Mouse (Mus musculus): ENCODE results near the gene Clec3b. TPM values are rescaled to one million over a fixed set of nuclear protein-coding genes. Genes with fewer than 3 reads are reported as not detected.

The Clec3b gene
- polyA plus RNA-seq, 1 experiment from 2014 or later = not detected

- Histone ChIP-seq H3K4me3 (ENCODE audit: low read depth, low read length) (no peak overlapping the region), H3K4me2 (ENCODE audit: low read depth, low read length, severe bottlenecking) (no peak overlapping the region), H3K27me3 (ENCODE audit: control insufficient read depth, insufficient read depth, low read length) (no peaks in the 10 kb centered on the region), H3K36me3 (ENCODE audit: control insufficient read depth, insufficient read depth, low read length) (no peaks in the 10 kb centered on the region), H3K9ac (ENCODE audit: low read length) (no peak overlapping the region), H3K4me1 (replicated peaks; ENCODE audit: control insufficient read depth, insufficient read depth, low read length) (no peaks in the 10 kb centered on the region), H3K27ac (ENCODE audit: low read depth, low read length) (no peak overlapping the region), H3K9me3 (ENCODE audit: control insufficient read depth, low read length) (no peaks in the 10 kb centered on the region)
- no peak for DNase-seq (ENCODE audit: low spot score)
- WGBS = 80% methylated on average over 8 of the region's 8 CpGs
- ATAC-seq (replicated peaks; ENCODE audit: low FRiP score) = no peak
Measured at GRCm38 (mm10) chr9:123183226-123183625, 32.5 kb downstream of the Clec3b start.

- H3K4me1 ChIP-seq (replicated peaks; ENCODE audit: control insufficient read depth, insufficient read depth, low read length) = no peaks in the 10 kb centered on the region
- H3K27ac ChIP-seq (ENCODE audit: low read depth, low read length) = no peak overlapping the region
- H3K4me2 ChIP-seq (ENCODE audit: low read depth, low read length, severe bottlenecking) = no peak overlapping the region
- no peak overlapping the region for H3K9ac ChIP-seq (ENCODE audit: low read length)
- 69% methylated on average over 2 of the region's 2 CpGs for WGBS
- H3K27me3 ChIP-seq (ENCODE audit: control insufficient read depth, insufficient read depth, low read length) = no peaks in the 10 kb centered on the region
- no peaks in the 10 kb centered on the region for H3K36me3 ChIP-seq (ENCODE audit: control insufficient read depth, insufficient read depth, low read length)
- H3K4me3 ChIP-seq (ENCODE audit: low read depth, low read length) = no peak overlapping the region
- DNase-seq (ENCODE audit: low spot score) (no peak), ATAC-seq (replicated peaks; ENCODE audit: low FRiP score) (no peak)
- no peaks in the 10 kb centered on the region for H3K9me3 ChIP-seq (ENCODE audit: control insufficient read depth, low read length)
Measured at GRCm38 (mm10) chr9:123185546-123185945, 34.8 kb downstream of the Clec3b start.

- no peak for DNase-seq (ENCODE audit: low spot score)
- 84% methylated on average over 5 of the region's 5 CpGs for WGBS
- H3K27ac ChIP-seq (ENCODE audit: low read depth, low read length) = no peak overlapping the region
- no peak overlapping the region for H3K4me2 ChIP-seq (ENCODE audit: low read depth, low read length, severe bottlenecking)
- H3K27me3 ChIP-seq (ENCODE audit: control insufficient read depth, insufficient read depth, low read length) = no peaks in the 10 kb centered on the region
- no peak overlapping the region for H3K9ac ChIP-seq (ENCODE audit: low read length)
- ATAC-seq (replicated peaks; ENCODE audit: low FRiP score) = no peak
- no peaks in the 10 kb centered on the region for H3K9me3 ChIP-seq (ENCODE audit: control insufficient read depth, low read length)
- no peaks in the 10 kb centered on the region for H3K4me1 ChIP-seq (replicated peaks; ENCODE audit: control insufficient read depth, insufficient read depth, low read length)
- H3K4me3 ChIP-seq (ENCODE audit: low read depth, low read length) = no peak overlapping the region
- H3K36me3 ChIP-seq (ENCODE audit: control insufficient read depth, insufficient read depth, low read length) = no peaks in the 10 kb centered on the region
Measured at GRCm38 (mm10) chr9:123186151-123186550, 35.4 kb downstream of the Clec3b start.

- ATAC-seq (replicated peaks; ENCODE audit: low FRiP score) (no peak), DNase-seq (ENCODE audit: low spot score) (no peak)
- WGBS = 97% methylated on average over 5 of the region's 5 CpGs
- Histone ChIP-seq H3K27ac (ENCODE audit: low read depth, low read length) (no peak overlapping the region), H3K4me2 (ENCODE audit: low read depth, low read length, severe bottlenecking) (no peak overlapping the region), H3K4me1 (replicated peaks; ENCODE audit: control insufficient read depth, insufficient read depth, low read length) (no peaks in the 10 kb centered on the region), H3K4me3 (ENCODE audit: low read depth, low read length) (no peak overlapping the region), H3K9me3 (ENCODE audit: control insufficient read depth, low read length) (no peaks in the 10 kb centered on the region), H3K36me3 (ENCODE audit: control insufficient read depth, insufficient read depth, low read length) (no peaks in the 10 kb centered on the region), H3K9ac (ENCODE audit: low read length) (no peak overlapping the region), H3K27me3 (ENCODE audit: control insufficient read depth, insufficient read depth, low read length) (no peaks in the 10 kb centered on the region)
Measured at GRCm38 (mm10) chr9:123187589-123187988, 36.8 kb downstream of the Clec3b start.

GRCm38 (mm10) chr9:123188271-123188670 lies 37.5 kb downstream of the Clec3b start:
- H3K4me2 ChIP-seq (ENCODE audit: low read depth, low read length, severe bottlenecking) = no peak overlapping the region
- H3K4me1 ChIP-seq (replicated peaks; ENCODE audit: control insufficient read depth, insufficient read depth, low read length) = no peaks in the 10 kb centered on the region
- no peaks in the 10 kb centered on the region for H3K9me3 ChIP-seq (ENCODE audit: control insufficient read depth, low read length)
- no peaks in the 10 kb centered on the region for H3K27me3 ChIP-seq (ENCODE audit: control insufficient read depth, insufficient read depth, low read length)
- no peak overlapping the region for H3K9ac ChIP-seq (ENCODE audit: low read length)
- no peak overlapping the region for H3K27ac ChIP-seq (ENCODE audit: low read depth, low read length)
- H3K4me3 ChIP-seq (ENCODE audit: low read depth, low read length) = no peak overlapping the region
- H3K36me3 ChIP-seq (ENCODE audit: control insufficient read depth, insufficient read depth, low read length) = no peaks in the 10 kb centered on the region
- ATAC-seq (replicated peaks; ENCODE audit: low FRiP score) = no peak
- 88% methylated on average over 2 of the region's 2 CpGs for WGBS
- no peak for DNase-seq (ENCODE audit: low spot score)

GRCm38 (mm10) chr9:123200116-123200515 lies 49.4 kb downstream of the Clec3b start:
- Histone ChIP-seq H3K9ac (ENCODE audit: low read length) (no peak overlapping the region), H3K36me3 (ENCODE audit: control insufficient read depth, insufficient read depth, low read length) (no peaks in the 10 kb centered on the region), H3K9me3 (ENCODE audit: control insufficient read depth, low read length) (no peaks in the 10 kb centered on the region), H3K4me3 (ENCODE audit: low read depth, low read length) (no peak overlapping the region), H3K27me3 (ENCODE audit: control insufficient read depth, insufficient read depth, low read length) (no peaks in the 10 kb centered on the region), H3K4me1 (replicated peaks; ENCODE audit: control insufficient read depth, insufficient read depth, low read length) (no peaks in the 10 kb centered on the region), H3K4me2 (ENCODE audit: low read depth, low read length, severe bottlenecking) (no peak overlapping the region), H3K27ac (ENCODE audit: low read depth, low read length) (no peak overlapping the region)
- DNase-seq (ENCODE audit: low spot score) (no peak), ATAC-seq (replicated peaks; ENCODE audit: low FRiP score) (no peak)
- WGBS = 80% methylated on average over 3 of the region's 3 CpGs

GRCm38 (mm10) chr9:123206526-123206925 lies 55.8 kb downstream of the Clec3b start:
- Histone ChIP-seq H3K9ac (ENCODE audit: low read length) (no peak overlapping the region), H3K4me2 (ENCODE audit: low read depth, low read length, severe bottlenecking) (no peak overlapping the region), H3K27me3 (ENCODE audit: control insufficient read depth, insufficient read depth, low read length) (no peaks in the 10 kb centered on the region), H3K4me3 (ENCODE audit: low read depth, low read length) (no peak overlapping the region), H3K4me1 (replicated peaks; ENCODE audit: control insufficient read depth, insufficient read depth, low read length) (no peaks in the 10 kb centered on the region), H3K36me3 (ENCODE audit: control insufficient read depth, insufficient read depth, low read length) (no peaks in the 10 kb centered on the region), H3K9me3 (ENCODE audit: control insufficient read depth, low read length) (no peaks in the 10 kb centered on the region), H3K27ac (ENCODE audit: low read depth, low read length) (no peak overlapping the region)
- DNase-seq (ENCODE audit: low spot score) = no peak
- no peak for ATAC-seq (replicated peaks; ENCODE audit: low FRiP score)
- WGBS = 67% methylated on average over 2 of the region's 2 CpGs

- no peak overlapping the region for H3K4me3 ChIP-seq (ENCODE audit: low read depth, low read length)
- H3K27ac ChIP-seq (ENCODE audit: low read depth, low read length) = no peak overlapping the region
- no peaks in the 10 kb centered on the region for H3K36me3 ChIP-seq (ENCODE audit: control insufficient read depth, insufficient read depth, low read length)
- H3K4me1 ChIP-seq (replicated peaks; ENCODE audit: control insufficient read depth, insufficient read depth, low read length) = no peaks in the 10 kb centered on the region
- no peaks in the 10 kb centered on the region for H3K27me3 ChIP-seq (ENCODE audit: control insufficient read depth, insufficient read depth, low read length)
- DNase-seq (ENCODE audit: low spot score) (no peak), ATAC-seq (replicated peaks; ENCODE audit: low FRiP score) (no peak)
- H3K9ac ChIP-seq (ENCODE audit: low read length) = no peak overlapping the region
- no peak overlapping the region for H3K4me2 ChIP-seq (ENCODE audit: low read depth, low read length, severe bottlenecking)
- no peaks in the 10 kb centered on the region for H3K9me3 ChIP-seq (ENCODE audit: control insufficient read depth, low read length)
- WGBS = 80% methylated on average over 2 of the region's 2 CpGs
Measured at GRCm38 (mm10) chr9:123206948-123207347, 56.2 kb downstream of the Clec3b start.

All from forebrain, embryonic 11.5 days (tissue).